Mouse (Mus musculus): ENCODE data around the gene Tbx18.

DNA sequence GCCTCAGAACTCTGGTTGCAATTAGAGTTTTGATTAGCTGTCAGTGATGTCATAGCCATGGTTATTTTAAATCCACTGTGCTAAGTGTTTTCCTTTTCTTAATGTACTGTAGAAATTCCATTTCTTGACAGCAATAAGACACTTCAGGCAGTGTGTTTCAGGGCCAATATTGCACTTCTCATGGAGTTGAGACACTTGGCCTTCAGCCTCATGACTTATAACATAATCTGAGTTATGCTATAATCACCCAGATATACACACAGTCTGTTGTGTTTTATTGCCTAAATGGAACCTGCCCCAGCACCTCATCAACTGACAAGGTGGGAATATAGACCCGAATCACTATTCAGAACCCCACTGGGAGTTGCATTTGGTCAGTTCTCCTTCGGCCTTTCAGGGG is 42.9 kb upstream of the Tbx18 start:
- TF ChIP-seq CTCF (IDR thresholded peaks at IDR 0.05; ENCODE audit: insufficient read depth, low read length) (no peak), POLR2A (IDR thresholded peaks at IDR 0.05; ENCODE audit: borderline replicate concordance, extremely low read depth, low read depth, low read length) (no peak)
